Mouse (Mus musculus) regulatory T cell (primary cell): ENCODE results near the gene Camkv.

Experiments
- in situ Hi-C: fragments of 300-600 bp; cut with MboI, MseI; formaldehyde crosslinking; loops from one replicate; pipeline ENCODE4 v1.15.1; 2025; ENCODE audit warnings: high pct_unique_total_duplicates

Gene Camkv

GRCm38 (mm10) chr9:107935374-107935773 is at the start of gene Camkv:
Gene Camkv, plus strand, starts transcription at chr9:107935674.
- in situ Hi-C loops: no loop called here

- in situ Hi-C loops: no loop called here
These were observed 47.6 kb upstream of the Camkv start, which contains the start of gene Mon1a for GRCm38 (mm10) chr9:107887804-107888266. Gene Mon1a, plus strand, starts transcription at chr9:107888151.

- in situ Hi-C loops: no loop called here
These were observed 47.1 kb upstream of the Camkv start for GRCm38 (mm10) chr9:107888267-107888850.

- in situ Hi-C loops: no loop called here
These were observed 45.2 kb upstream of the Camkv start for GRCm38 (mm10) chr9:107890260-107890659.

GRCm38 (mm10) chr9:107891023-107891422 is 44.5 kb upstream of the Camkv start:
- in situ Hi-C loops: no loop called here

GRCm38 (mm10) chr9:107898563-107898962 is 36.9 kb upstream of the Camkv start:
- in situ Hi-C loops: no loop called here

- in situ Hi-C loops: no loop called here
These were observed 35.6 kb upstream of the Camkv start for GRCm38 (mm10) chr9:107899855-107900254.

GRCm38 (mm10) chr9:107900840-107901626 is 34.4 kb upstream of the Camkv start:
- in situ Hi-C loops: no loop called here

- in situ Hi-C loops: no loop called here
These were observed 33.9 kb upstream of the Camkv start for GRCm38 (mm10) chr9:107901627-107901914.

- in situ Hi-C loops: no loop called here
These were observed 30.7 kb upstream of the Camkv start for GRCm38 (mm10) chr9:107904726-107905125.

GRCm38 (mm10) chr9:107906252-107906966 is 29.1 kb upstream of the Camkv start, which contains the start of gene Mst1r:
Gene Mst1r, plus strand, starts transcription at chr9:107906873.
- in situ Hi-C loops: no loop called here

GRCm38 (mm10) chr9:107906967-107907800 is 28.3 kb upstream of the Camkv start:
- in situ Hi-C loops: no loop called here

GRCm38 (mm10) chr9:107907801-107908120 is 27.7 kb upstream of the Camkv start:
- in situ Hi-C loops: no loop called here

- in situ Hi-C loops: no loop called here
These were observed 26.9 kb upstream of the Camkv start for GRCm38 (mm10) chr9:107908410-107909158.

- in situ Hi-C loops: loop anchor here (5.0 kb wide), 1 partner anchor 157 kb away; no protein-coding TSS in a partner anchor
These were observed 25.3 kb upstream of the Camkv start for GRCm38 (mm10) chr9:107910025-107910769.

- in situ Hi-C loops: loop anchor here (5.0 kb wide), 1 partner anchor 152 kb away; no protein-coding TSS in a partner anchor
These were observed 20.6 kb upstream of the Camkv start for GRCm38 (mm10) chr9:107914764-107915420.

- in situ Hi-C loops: no loop called here
These were observed 17.4 kb upstream of the Camkv start for GRCm38 (mm10) chr9:107917895-107918608.

- in situ Hi-C loops: no loop called here
These were observed 16.6 kb upstream of the Camkv start for GRCm38 (mm10) chr9:107918884-107919283.

- in situ Hi-C loops: no loop called here
These were observed 16.0 kb upstream of the Camkv start for GRCm38 (mm10) chr9:107919441-107919840.
